Mouse (Mus musculus): Measurements from ENCODE around the gene Gm4553. TPM values are rescaled to one million over a fixed set of nuclear protein-coding genes. Genes with fewer than 3 reads are reported as not detected.
"Not testable (repeated sequence)": the region's sequence is repeated elsewhere in the genome, so short reads cannot be mapped to it uniquely, and the experiment has no call there.

Gene Gm4553
- not detected for total RNA-seq (2021)
- long read RNA-seq, experiment 1, result 0 reads
- long read RNA-seq, experiment 2, result 0 reads

- DNase-seq (ENCODE audit: extremely low spot score in 1 of 2, low spot score in 2 of 2); H3K27ac ChIP-seq; intact Hi-C loops (cut with DNase I); H3K4me3 ChIP-seq: not testable (repeated sequence)
These were observed at the start of gene Gm4553 for GRCm38 (mm10) chr7:142165639-142166038. TSS of gene Gm4553 (minus strand) at chr7:142165739.

- DNase-seq (ENCODE audit: extremely low spot score in 1 of 2, low spot score in 2 of 2); H3K27ac ChIP-seq; H3K4me3 ChIP-seq; intact Hi-C loops (cut with DNase I): not testable (repeated sequence)
These were observed 46.6 kb upstream of the Gm4553 start for GRCm38 (mm10) chr7:142212136-142212535.

DNA sequence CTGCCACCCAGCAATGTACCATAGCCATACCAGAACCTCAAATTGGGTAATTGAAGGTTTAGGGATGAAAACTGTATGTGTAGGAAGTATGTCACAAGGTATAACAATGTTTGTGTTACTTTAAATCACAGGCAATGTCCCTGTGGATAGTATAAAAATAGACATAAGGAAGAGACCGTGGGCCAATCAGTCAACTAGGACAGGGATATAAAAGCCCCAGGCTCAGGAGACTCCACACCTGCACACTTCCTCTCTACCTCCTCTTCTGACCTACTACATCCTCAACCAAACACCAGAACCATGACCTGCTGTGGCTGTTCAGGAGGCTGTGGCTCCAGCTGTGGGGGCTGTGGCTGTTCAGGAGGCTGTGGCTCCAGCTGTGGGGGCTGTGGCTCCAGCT, 46.0 kb upstream of the Gm4553 start, which contains the start of gene Gm7579:
Gm7579 (plus strand) TSS at position 301 of the 400 bp plus-strand sequence.
- H3K4me3 ChIP-seq, result no peak within 1 kb of the TSS
- TF ChIP-seq CTCF (IDR thresholded peaks at IDR 0.05), result no peak
- intact Hi-C loops (cut with DNase I), result no loop called here
- no peak within 1 kb of the TSS for H3K27ac ChIP-seq
- DNase-seq (ENCODE audit: extremely low spot score in 1 of 2, low spot score in 2 of 2), result no peak

- intact Hi-C loops (cut with DNase I); H3K27ac ChIP-seq; DNase-seq (ENCODE audit: extremely low spot score in 1 of 2, low spot score in 2 of 2); H3K4me3 ChIP-seq: not testable (repeated sequence)
These were observed 41.4 kb upstream of the Gm4553 start for GRCm38 (mm10) chr7:142206891-142207290.

- no peak for DNase-seq (ENCODE audit: extremely low spot score in 1 of 2, low spot score in 2 of 2)
- no peak overlapping the region for H3K27ac ChIP-seq
- TF ChIP-seq CTCF (IDR thresholded peaks at IDR 0.05), result no peak
- H3K4me3 ChIP-seq, result no peak overlapping the region
- intact Hi-C loops (cut with DNase I), result no loop called here
These were observed 39.9 kb upstream of the Gm4553 start for GRCm38 (mm10) chr7:142205488-142205887.

GRCm38 (mm10) chr7:142201064-142201463, 35.5 kb upstream of the Gm4553 start, which contains the start of gene Krtap5-3:
TSS of gene Krtap5-3 (plus strand) at chr7:142201364.
- intact Hi-C loops (cut with DNase I), result no loop called here
- Histone ChIP-seq H3K27ac (no peak within 1 kb of the TSS), H3K4me3 (no peak within 1 kb of the TSS)
- TF ChIP-seq CTCF (IDR thresholded peaks at IDR 0.05), result no peak
- no peak for DNase-seq (ENCODE audit: extremely low spot score in 1 of 2, low spot score in 2 of 2)

GRCm38 (mm10) chr7:142198748-142199147, 33.2 kb upstream of the Gm4553 start:
- intact Hi-C loops (cut with DNase I), result no loop called here
- Histone ChIP-seq H3K27ac (no peak overlapping the region), H3K4me3 (no peak overlapping the region)
- TF ChIP-seq CTCF (IDR thresholded peaks at IDR 0.05), result no peak
- DNase-seq (ENCODE audit: extremely low spot score in 1 of 2, low spot score in 2 of 2), result no peak

- Histone ChIP-seq H3K4me3 (no peak within 1 kb of the TSS), H3K27ac (no peak within 1 kb of the TSS)
- TF ChIP-seq CTCF (IDR thresholded peaks at IDR 0.05), result no peak
- intact Hi-C loops (cut with DNase I), result no loop called here
- no peak for DNase-seq (ENCODE audit: extremely low spot score in 1 of 2, low spot score in 2 of 2)
These were observed 24.8 kb upstream of the Gm4553 start, which contains the start of gene Gm10153 for GRCm38 (mm10) chr7:142190289-142190688. TSS of gene Gm10153 (minus strand) at chr7:142190389.

DNA sequence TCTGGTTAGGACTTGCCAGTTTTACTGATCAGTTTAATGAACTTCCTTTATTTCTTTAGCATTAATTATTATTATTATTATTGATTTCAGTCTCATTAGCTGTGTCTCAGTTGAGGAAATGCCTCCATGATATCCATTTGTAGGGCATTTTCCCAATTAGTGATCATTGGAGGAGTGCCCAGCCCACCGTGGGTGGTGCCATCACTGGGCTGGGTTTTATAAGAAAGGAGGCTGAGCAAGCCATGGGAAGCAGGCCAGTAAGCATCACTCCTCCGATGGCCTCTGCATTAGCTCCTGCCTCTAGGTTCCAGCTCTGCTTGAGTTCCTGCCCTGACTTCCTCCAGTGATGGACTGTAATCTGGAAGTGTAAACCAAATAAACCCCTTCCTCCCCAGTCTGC, 22.6 kb upstream of the Gm4553 start:
- no peak for TF ChIP-seq CTCF (IDR thresholded peaks at IDR 0.05)

DNA sequence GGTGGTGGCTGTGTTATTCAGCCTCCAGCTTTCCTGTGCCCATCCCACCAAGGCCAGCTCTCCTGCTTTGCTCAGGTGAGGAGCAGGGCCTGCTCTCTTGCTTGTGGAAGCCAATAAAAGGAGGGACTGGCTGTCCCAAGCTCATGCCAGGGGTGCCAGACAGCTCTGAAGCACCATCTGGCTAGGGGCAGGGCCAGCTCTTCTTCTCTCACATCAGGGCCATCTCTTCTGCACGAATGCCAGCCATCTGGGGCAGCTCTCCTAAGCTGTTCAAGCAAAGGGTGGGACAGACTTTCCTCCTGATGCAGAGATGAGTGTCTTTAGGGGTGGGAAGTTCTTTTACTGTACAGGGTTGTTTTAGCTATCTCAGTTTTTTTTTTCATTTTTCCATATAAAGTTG, 15.5 kb upstream of the Gm4553 start:
- DNase-seq (ENCODE audit: extremely low spot score in 1 of 2, low spot score in 2 of 2), result no peak
- TF ChIP-seq CTCF (IDR thresholded peaks at IDR 0.05), result no peak
- no peak overlapping the region for H3K27ac ChIP-seq
- H3K4me3 ChIP-seq, result no peak overlapping the region
- intact Hi-C loops (cut with DNase I), result no loop called here

More for the DNA sequence above, 22.6 kb upstream of the Gm4553 start:
- intact Hi-C loops (cut with DNase I), result no loop called here
- Histone ChIP-seq H3K4me3 (no peak overlapping the region), H3K27ac (no peak overlapping the region)
- DNase-seq (ENCODE audit: extremely low spot score in 1 of 2, low spot score in 2 of 2), result no peak

DNA sequence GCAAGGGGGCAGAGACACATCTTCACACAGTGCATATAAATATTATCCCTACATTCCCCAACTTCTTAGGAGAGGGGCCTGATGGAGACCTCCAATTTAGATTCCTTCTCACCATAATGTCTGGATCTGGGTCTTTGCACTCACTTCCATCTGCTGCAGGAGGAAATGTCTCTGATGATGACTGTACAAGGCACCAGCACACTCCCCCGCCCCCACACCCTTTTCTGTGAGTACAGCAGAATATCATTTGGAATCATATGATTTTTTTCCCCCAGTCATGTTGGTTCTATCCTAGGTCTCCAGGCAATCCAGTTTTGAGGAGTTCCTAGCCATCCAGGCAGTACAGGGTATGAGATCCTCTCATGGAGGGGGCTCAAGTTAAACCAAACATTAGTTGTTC, 13.1 kb upstream of the Gm4553 start:
- intact Hi-C loops (cut with DNase I), result no loop called here
- no peak for DNase-seq (ENCODE audit: extremely low spot score in 1 of 2, low spot score in 2 of 2)
- no peak overlapping the region for H3K4me3 ChIP-seq
- TF ChIP-seq CTCF (IDR thresholded peaks at IDR 0.05), result no peak
- no peak overlapping the region for H3K27ac ChIP-seq

DNA sequence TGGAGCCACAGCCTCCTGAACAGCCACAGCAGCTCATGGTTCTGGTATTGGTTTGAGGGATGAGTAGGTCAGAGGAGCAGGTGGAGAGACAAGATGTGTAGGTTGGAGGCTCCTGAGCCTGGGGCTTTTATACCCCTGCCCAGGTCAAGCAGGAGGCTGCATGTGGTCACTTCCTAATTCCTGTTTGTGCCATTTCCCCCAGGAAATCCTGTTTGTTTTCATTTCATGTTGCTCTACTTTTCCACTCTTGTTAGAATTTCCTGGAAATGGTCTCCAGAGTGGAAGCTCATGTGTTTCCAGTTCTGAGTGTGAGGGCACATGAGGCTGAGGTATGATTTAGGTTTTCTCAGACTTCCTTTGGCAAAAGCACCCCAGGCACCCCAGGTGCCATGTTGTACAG, 10.4 kb upstream of the Gm4553 start, which contains the start of gene Krtap5-2:
Krtap5-2 (minus strand) TSS at position 101 of the 400 bp plus-strand sequence.
- intact Hi-C loops (cut with DNase I); DNase-seq (ENCODE audit: extremely low spot score in 1 of 2, low spot score in 2 of 2); H3K27ac ChIP-seq; H3K4me3 ChIP-seq: not testable (repeated sequence)

GRCm38 (mm10) chr7:142169836-142170235, 4.3 kb upstream of the Gm4553 start:
- intact Hi-C loops (cut with DNase I), result loop anchor here (5.0 kb wide), 1 partner anchor 153 kb away; no protein-coding TSS in a partner anchor
- DNase-seq (ENCODE audit: extremely low spot score in 1 of 2, low spot score in 2 of 2), result no peak
- H3K4me3 ChIP-seq, result no peak overlapping the region
- TF ChIP-seq CTCF (IDR thresholded peaks at IDR 0.05), result peak; percentile 62
- no peak overlapping the region for H3K27ac ChIP-seq

Data from left cerebral cortex, adult 2 months (tissue).